Mouse (Mus musculus) MEL (cell line): ENCODE results near the gene Kcns1. TPM values are rescaled to one million over a fixed set of nuclear protein-coding genes. Genes with fewer than 3 reads are reported as not detected.

Source experiments
- DNase-seq: peaks from one replicate; pipeline ENCODE4 v3.0.0; 2011; ENCODE audit warnings: low read depth, low spot score
- H3K27ac ChIP-seq: 2 replicates; pipeline ENCODE4 v1.5.1; 2012; ENCODE audit warnings: low read depth, mild to moderate bottlenecking, control low read depth, low read length, moderate library complexity; ENCODE audit not compliant: control insufficient read depth
- H3K27me3 ChIP-seq, 2 experiments: fragments of 150-350 bp in 1 of 2; sonication (generic) in 1 of 2; 2 replicates each; pipeline ENCODE4 v1.6.1; 2012; ENCODE audit warnings: low read length in 2 of 2, mild to moderate bottlenecking in 2 of 2, improper control_type of control experiment in 1 of 2, moderate library complexity in 1 of 2; ENCODE audit not compliant: insufficient read depth in 2 of 2, control insufficient read depth in 1 of 2
- H3K36me3 ChIP-seq, 2 experiments: 2 replicates each; pipeline ENCODE4 v1.6.1; 2012 to 2014; ENCODE audit warnings: low read length in 2 of 2, improper control_type of control experiment in 1 of 2, inconsistent platforms in 1 of 2, mild to moderate bottlenecking in 1 of 2; ENCODE audit not compliant: insufficient read depth in 2 of 2, control insufficient read depth in 1 of 2
- H3K4me1 ChIP-seq, 2 experiments: fragments of 150-350 bp in 1 of 2; sonication (generic) in 1 of 2; 2 replicates each; pipeline ENCODE4 v1.6.1; 2012; ENCODE audit warnings: low read length in 2 of 2, improper control_type of control experiment in 1 of 2, mild to moderate bottlenecking in 1 of 2; ENCODE audit not compliant: insufficient read depth in 2 of 2, control insufficient read depth in 1 of 2
- H3K4me3 ChIP-seq, 2 experiments: fragments of 150-350 bp in 1 of 2; sonication (generic) in 1 of 2; 2 replicates each; pipeline ENCODE4 v1.5.1; 2012; ENCODE audit warnings: low read depth in 2 of 2, low read length in 2 of 2, mild to moderate bottlenecking in 2 of 2, moderate library complexity in 2 of 2, control low read depth in 1 of 2, improper control_type of control experiment in 1 of 2; ENCODE audit not compliant: control insufficient read depth in 1 of 2, insufficient read depth in 1 of 2
- H3K79me2 ChIP-seq: 2 replicates; pipeline ENCODE4 v1.6.1; 2012; ENCODE audit warnings: mild to moderate bottlenecking, low read length, moderate library complexity; ENCODE audit not compliant: control insufficient read depth, poor library complexity, insufficient read depth
- H3K9ac ChIP-seq: 2 replicates; pipeline ENCODE4 v1.6.1; 2012; ENCODE audit warnings: low read depth, mild to moderate bottlenecking, control low read depth, low read length, moderate library complexity; ENCODE audit not compliant: control insufficient read depth, poor library complexity, severe bottlenecking
- H3K9me3 ChIP-seq: fragments of 150-350 bp; sonication (generic); replicated peaks from 2 replicates; pipeline ENCODE4 v1.6.1; 2012; ENCODE audit warnings: mild to moderate bottlenecking, low read length, improper control_type of control experiment, moderate library complexity; ENCODE audit not compliant: insufficient read depth
- CHD1 ChIP-seq: IDR thresholded peaks from 2 replicates; pipeline ENCODE4 v1.6.1; 2012; ENCODE audit warnings: low read depth, mild to moderate bottlenecking, inconsistent platforms, low read length, improper control_type of control experiment
- CHD2 ChIP-seq: IDR thresholded peaks from 2 replicates; pipeline ENCODE4 v1.6.1; 2011; ENCODE audit warnings: low read length, improper control_type of control experiment
- CTCF ChIP-seq, 3 experiments: IDR thresholded peaks in 2 of 3; conservative IDR thresholded peaks in 1 of 3; 2 replicates each; pipeline ENCODE4 v1.5.1; 2011 to 2012; ENCODE audit warnings: low read length in 3 of 3, low read depth in 2 of 3, mild to moderate bottlenecking in 2 of 3, improper control_type of control experiment in 1 of 3, inconsistent platforms in 1 of 3, mixed read lengths in 1 of 3, moderate library complexity in 1 of 3; ENCODE audit not compliant: control insufficient read depth in 1 of 3, insufficient read depth in 1 of 3, poor library complexity in 1 of 3, severe bottlenecking in 1 of 3
- E2F4 ChIP-seq: IDR thresholded peaks from 2 replicates; pipeline ENCODE4 v1.6.1; 2011; ENCODE audit warnings: low read depth, low read length, improper control_type of control experiment, borderline replicate concordance
- ELF1 ChIP-seq: IDR thresholded peaks from 2 replicates; pipeline ENCODE4 v1.6.1; 2014; ENCODE audit warnings: low read depth, mild to moderate bottlenecking, inconsistent platforms, low read length, improper control_type of control experiment, moderate library complexity
- ETS1 ChIP-seq: IDR thresholded peaks from 2 replicates; pipeline ENCODE4 v1.6.1; 2012; ENCODE audit warnings: low read depth, mild to moderate bottlenecking, inconsistent platforms, low read length, improper control_type of control experiment, moderate library complexity
- HCFC1 ChIP-seq: IDR thresholded peaks from 2 replicates; pipeline ENCODE4 v1.6.1; 2012; ENCODE audit warnings: low read depth, mild to moderate bottlenecking, inconsistent platforms, low read length, improper control_type of control experiment, moderate library complexity
- KAT2A ChIP-seq: conservative IDR thresholded peaks from 2 replicates; pipeline ENCODE4 v1.6.1; 2012; ENCODE audit warnings: low read depth, low read length, improper control_type of control experiment, inconsistent platforms
- MAFK ChIP-seq: IDR thresholded peaks from 2 replicates; pipeline ENCODE4 v1.6.1; 2011; ENCODE audit warnings: low read depth, mild to moderate bottlenecking, low read length, improper control_type of control experiment, borderline replicate concordance
- MAX ChIP-seq: IDR thresholded peaks from 2 replicates; pipeline ENCODE4 v1.6.1; 2011; ENCODE audit warnings: low read length, improper control_type of control experiment
- MAZ ChIP-seq: IDR thresholded peaks from 2 replicates; pipeline ENCODE4 v1.6.1; 2012; ENCODE audit warnings: low read depth, mild to moderate bottlenecking, inconsistent platforms, low read length, improper control_type of control experiment
- MXI1 ChIP-seq: IDR thresholded peaks from 2 replicates; pipeline ENCODE4 v1.6.1; 2011; ENCODE audit warnings: mild to moderate bottlenecking, low read depth, low read length, improper control_type of control experiment
- MYC ChIP-seq: IDR thresholded peaks from 2 replicates; pipeline ENCODE4 v1.6.1; 2011; ENCODE audit warnings: low read depth, mild to moderate bottlenecking, low read length, improper control_type of control experiment, moderate library complexity
- NELFE ChIP-seq: IDR thresholded peaks from 2 replicates; pipeline ENCODE4 v1.6.1; 2011; ENCODE audit warnings: low read depth, low read length, improper control_type of control experiment
- NRF1 ChIP-seq: IDR thresholded peaks from 2 replicates; pipeline ENCODE4 v1.6.1; 2014; ENCODE audit warnings: low read depth, mild to moderate bottlenecking, inconsistent platforms, low read length, improper control_type of control experiment, moderate library complexity; ENCODE audit not compliant: poor library complexity, insufficient read depth, severe bottlenecking
- POLR2A ChIP-seq, 2 experiments: IDR thresholded peaks; 2 replicates each; pipeline ENCODE4 v1.6.1; 2011 to 2012; ENCODE audit warnings: low read length in 2 of 2, mild to moderate bottlenecking in 2 of 2, control low read depth in 1 of 2, improper control_type of control experiment in 1 of 2, low read depth in 1 of 2, moderate library complexity in 1 of 2; ENCODE audit not compliant: control insufficient read depth in 1 of 2, insufficient read depth in 1 of 2, poor library complexity in 1 of 2
- POLR2AphosphoS5 ChIP-seq: IDR thresholded peaks from 2 replicates; pipeline ENCODE4 v1.6.1; 2012; ENCODE audit warnings: low read depth, borderline replicate concordance, mild to moderate bottlenecking, inconsistent platforms, low read length, moderate library complexity, mixed read lengths
- RAD21 ChIP-seq: IDR thresholded peaks from 2 replicates; pipeline ENCODE4 v1.6.1; 2011; ENCODE audit warnings: mild to moderate bottlenecking, low read depth, low read length, improper control_type of control experiment
- SIN3A ChIP-seq: IDR thresholded peaks from 2 replicates; pipeline ENCODE4 v1.6.1; 2012; ENCODE audit warnings: low read length, improper control_type of control experiment, inconsistent platforms
- TAL1 ChIP-seq: IDR thresholded peaks from 2 replicates; pipeline ENCODE4 v1.6.1; 2012; ENCODE audit warnings: mild to moderate bottlenecking, inconsistent platforms, low read length, moderate library complexity, mixed read lengths
- UBTF ChIP-seq: IDR thresholded peaks from 2 replicates; pipeline ENCODE4 v1.6.1; 2012; ENCODE audit warnings: low read depth, mild to moderate bottlenecking, inconsistent platforms, low read length, improper control_type of control experiment, moderate library complexity, borderline replicate concordance; ENCODE audit not compliant: insufficient read depth
- USF1 ChIP-seq: IDR thresholded peaks from 2 replicates; pipeline ENCODE4 v1.6.1; 2014; ENCODE audit warnings: low read depth, mild to moderate bottlenecking, inconsistent platforms, low read length, improper control_type of control experiment, moderate library complexity
- USF2 ChIP-seq, 2 experiments: IDR thresholded peaks; 2 replicates each; pipeline ENCODE4 v1.6.1; 2011 to 2012; ENCODE audit warnings: improper control_type of control experiment in 2 of 2, low read length in 2 of 2, borderline replicate concordance in 1 of 2, inconsistent platforms in 1 of 2, low read depth in 1 of 2, mild to moderate bottlenecking in 1 of 2; ENCODE audit not compliant: insufficient read depth in 1 of 2
- ZC3H11A ChIP-seq: IDR thresholded peaks from 2 replicates; pipeline ENCODE4 v1.6.1; 2012; ENCODE audit warnings: low read depth, mild to moderate bottlenecking, inconsistent platforms, low read length, improper control_type of control experiment
- ZKSCAN1 ChIP-seq: IDR thresholded peaks from 2 replicates; pipeline ENCODE4 v1.6.1; 2012; ENCODE audit warnings: low read depth, mild to moderate bottlenecking, inconsistent platforms, low read length, improper control_type of control experiment, moderate library complexity
- ZMIZ1 ChIP-seq: IDR thresholded peaks from 2 replicates; pipeline ENCODE4 v1.6.1; 2012; ENCODE audit warnings: low read depth, mild to moderate bottlenecking, inconsistent platforms, low read length, improper control_type of control experiment, moderate library complexity
- ZNF384 ChIP-seq: IDR thresholded peaks from 2 replicates; pipeline ENCODE4 v1.6.1; 2012; ENCODE audit warnings: low read depth, mild to moderate bottlenecking, inconsistent platforms, low read length, improper control_type of control experiment
- polyA plus RNA-seq, 2 experiments: library from polyadenylated mRNA; stranded (reverse) in 1 of 2; unstranded in 1 of 2; fragments of >175 nt in 1 of 2; fragments of >200 nt in 1 of 2; gene quantifications; 2 replicates each; pipeline versions ENCODE4 v1.2.1 to v1.2.4; 2012; ENCODE audit warnings: low replicate concordance in 2 of 2, low read depth in 1 of 2; ENCODE audit not compliant: insufficient read length in 2 of 2, insufficient read depth in 1 of 2, missing spikeins in 1 of 2
- total RNA-seq: library from RNA; depleted of rRNA; stranded (reverse); fragments of 300-350 nt; gene quantifications from 2 replicates; pipeline ENCODE4 v1.2.3, GENCODE M21; 2012; rRNA removed

Kcns1 gene
- total RNA-seq (not detected in 2 replicates), polyA plus RNA-seq (not detected)

- no peak for DNase-seq
- no peak within 1 kb of the TSS for H3K4me3 ChIP-seq
Measured at GRCm38 (mm10) chr2:164170902-164171301, at the start of gene Kcns1. Kcns1 (minus strand) TSS chr2:164171113.

GRCm38 (mm10) chr2:164219295-164219694 lies 48.4 kb upstream of the Kcns1 start:
- TF ChIP-seq MAX (no peak), MYC (no peak), ZMIZ1 (no peak), NELFE (no peak), MAZ (no peak), UBTF (no peak), CHD1 (no peak), ZNF384 (no peak), MAFK (no peak), SIN3A (no peak), HCFC1 (no peak), CTCF (IDR thresholded peaks at IDR 0.05 in 2 of 3, conservative IDR thresholded peaks at IDR 0.05 in 1 of 3; ENCODE audit: control insufficient read depth in 1 of 3, insufficient read depth in 1 of 3, low read depth in 2 of 3, low read length in 3 of 3, poor library complexity in 1 of 3, severe bottlenecking in 1 of 3) (no peak), POLR2AphosphoS5 (no peak), E2F4 (no peak), TAL1 (no peak), ETS1 (no peak)
- TF ChIP-seq, all 39 proteins: peak for 0

More at GRCm38 (mm10) chr2:164170902-164171301, at the start of gene Kcns1:
- no peaks in the 10 kb centered on the region for H3K9me3 ChIP-seq
- peaks cover 0 to under 1% of the 10 kb centered on the region in 2 experiments for H3K27me3 ChIP-seq
- no peak within 1 kb of the TSS for H3K9ac ChIP-seq
- peaks cover 0 to 12% of the 10 kb centered on the region in 2 experiments; a peak in 2 of 4 replicates for H3K36me3 ChIP-seq
- no peaks in the 10 kb centered on the region for H3K79me2 ChIP-seq
- TF ChIP-seq ELF1 (no peak), CHD2 (no peak), ZKSCAN1 (no peak), RAD21 (no peak), ETS1 (no peak), CHD1 (no peak), HCFC1 (no peak), ZC3H11A (no peak), USF1 (no peak), MXI1 (no peak), USF2 (IDR thresholded peaks at IDR 0.05; ENCODE audit: borderline replicate concordance in 1 of 2, insufficient read depth in 1 of 2, low read depth in 1 of 2, low read length in 2 of 2) (no peak), UBTF (no peak), ZMIZ1 (no peak), NRF1 (no peak), ZNF384 (no peak), POLR2A (IDR thresholded peaks at IDR 0.05; ENCODE audit: control insufficient read depth in 1 of 2, insufficient read depth in 1 of 2, low read depth in 1 of 2, low read length in 2 of 2, poor library complexity in 1 of 2) (no peak), KAT2A (no peak), NELFE (no peak), MAFK (no peak)
- H3K4me1 ChIP-seq: peaks cover 10 to 15% of the 10 kb centered on the region in 2 experiments
- no peak within 1 kb of the TSS for H3K27ac ChIP-seq

More at GRCm38 (mm10) chr2:164219295-164219694, 48.4 kb upstream of the Kcns1 start:
- no peaks in the 10 kb centered on the region for H3K9me3 ChIP-seq
- H3K4me1 ChIP-seq: no peaks in the 10 kb centered on the region
- no peak overlapping the region for H3K4me3 ChIP-seq
- no peak overlapping the region for H3K9ac ChIP-seq
- DNase-seq: no peak
- no peaks in the 10 kb centered on the region for H3K36me3 ChIP-seq
- no peak overlapping the region for H3K27ac ChIP-seq
- peaks cover 11 to 22% of the 10 kb centered on the region in 2 experiments for H3K27me3 ChIP-seq
- H3K79me2 ChIP-seq: no peaks in the 10 kb centered on the region
